In the genomic region with DNA sequence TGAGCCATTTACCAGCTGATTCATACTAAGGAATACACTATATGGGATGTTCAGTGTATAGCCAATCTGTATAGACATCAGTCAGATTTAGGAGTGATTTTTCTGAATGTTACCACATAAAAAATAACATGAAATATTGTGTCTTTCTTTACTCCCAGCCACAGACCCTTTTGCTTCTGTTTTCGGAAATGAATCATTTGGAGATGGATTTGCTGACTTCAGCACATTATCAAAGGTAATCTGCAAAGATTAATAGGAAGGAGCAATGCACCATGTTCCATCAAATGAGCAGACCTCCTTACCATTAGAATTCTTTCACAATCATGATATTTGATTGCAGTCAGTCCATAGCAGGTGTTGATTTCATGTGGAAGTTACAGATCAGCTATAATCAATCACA, we compare ENCODE assay signal across 23 mouse cellular contexts.
"Had no signal": no experiment of that assay in that cellular context is flagged by ENCODE, and none has a peak within 500 bp of the region (broad histone marks: within the 10 kb centered on the region; RNA-seq: fewer than 3 reads in every experiment).

No protein-coding gene starts in this region.

- H3K4me3 ChIP-seq: embryonic facial prominence, embryonic 12.5 days; embryonic facial prominence, embryonic 13.5 days; embryonic facial prominence, embryonic 15.5 days; erythroblast, embryonic 14.5 days; forebrain, embryonic 10.5 days; forebrain, embryonic 12.5 days; forebrain, embryonic 13.5 days; forebrain, embryonic 15.5 days; gastrocnemius, adult 2 months; heart, adult 2 months; heart, embryonic 10.5 days had no signal

- DNase-seq: cerebellum, postnatal 10 days; cerebellum, postnatal 14 days; cerebellum, postnatal 25 days; cerebellum, postnatal 36 days; embryo, embryonic 11 days; forebrain, postnatal 0 days; gastrocnemius, adult 2 months; gastrocnemius, postnatal 10 days; gastrocnemius, postnatal 14 days; gastrocnemius, postnatal 25 days; gastrocnemius, postnatal 36 days; heart, adult 18-20 months; heart, adult 2 months had no signal

- H3K9me3 ChIP-seq: embryonic facial prominence, embryonic 12.5 days; embryonic facial prominence, embryonic 13.5 days; embryonic facial prominence, embryonic 15.5 days; forebrain, embryonic 10.5 days; forebrain, embryonic 12.5 days; forebrain, embryonic 13.5 days; forebrain, embryonic 15.5 days; heart, embryonic 10.5 days had no signal

- H3K4me2 ChIP-seq: embryonic facial prominence, embryonic 12.5 days; embryonic facial prominence, embryonic 13.5 days; embryonic facial prominence, embryonic 15.5 days; forebrain, embryonic 12.5 days; forebrain, embryonic 13.5 days; forebrain, embryonic 15.5 days; heart, embryonic 11.5 days had no signal

- H3K9ac ChIP-seq: embryonic facial prominence, embryonic 12.5 days; embryonic facial prominence, embryonic 13.5 days; embryonic facial prominence, embryonic 15.5 days; forebrain, embryonic 12.5 days; forebrain, embryonic 13.5 days; forebrain, embryonic 15.5 days; forebrain, postnatal 0 days had no signal

- H3K27me3 ChIP-seq: embryonic facial prominence, embryonic 12.5 days; embryonic facial prominence, embryonic 13.5 days; embryonic facial prominence, embryonic 15.5 days; forebrain, embryonic 12.5 days; forebrain, embryonic 13.5 days; forebrain, embryonic 15.5 days had no signal

- H3K27ac ChIP-seq: embryonic facial prominence, embryonic 12.5 days; embryonic facial prominence, embryonic 13.5 days; embryonic facial prominence, embryonic 15.5 days; forebrain, embryonic 10.5 days; forebrain, embryonic 12.5 days; forebrain, embryonic 13.5 days; forebrain, embryonic 15.5 days; gastrocnemius, adult 2 months; heart, adult 2 months; heart, embryonic 10.5 days had no signal

- H3K4me1 ChIP-seq: embryonic facial prominence, embryonic 12.5 days; embryonic facial prominence, embryonic 13.5 days; embryonic facial prominence, embryonic 15.5 days; forebrain, embryonic 10.5 days; forebrain, embryonic 12.5 days; forebrain, embryonic 15.5 days; heart, embryonic 10.5 days had no signal
